Mouse (Mus musculus) liver, embryonic 11.5 days (tissue): ENCODE data around the gene Bhlhe40. TPM values are rescaled to one million over a fixed set of nuclear protein-coding genes. Genes with fewer than 3 reads are reported as not detected.

Experiments
- ATAC-seq: fragments of 200-750 bp; cut with Nextera tagmentation; replicated peaks from 2 replicates; pipeline ENCODE4 v1.8.0; 2017; ENCODE audit warnings: moderate number of reproducible peaks, mild to moderate bottlenecking, moderate TSS enrichment, moderate library complexity; ENCODE audit not compliant: low FRiP score
- DNase-seq: peaks from one replicate; pipeline ENCODE4 v3.0.0-alpha.2; 2017; ENCODE audit warnings: low spot score
- H3K27ac ChIP-seq: fragments of 300-500 bp; sonication (generic); 2 replicates; pipeline ENCODE4 v1.5.1; 2014; ENCODE audit warnings: mild to moderate bottlenecking, low read depth, low read length, control low read depth
- H3K27me3 ChIP-seq: fragments of 300-500 bp; sonication (generic); replicated peaks from 2 replicates; pipeline ENCODE4 v1.6.1; 2014; ENCODE audit warnings: low read length, mixed read lengths; ENCODE audit not compliant: control insufficient read depth, insufficient read depth
- H3K36me3 ChIP-seq: fragments of 300-500 bp; sonication (generic); 2 replicates; pipeline ENCODE4 v1.6.1; 2014; ENCODE audit warnings: mild to moderate bottlenecking, low read length, moderate library complexity, mixed read lengths; ENCODE audit not compliant: control insufficient read depth, insufficient read depth
- H3K4me1 ChIP-seq: fragments of 300-500 bp; sonication (generic); replicated peaks from 2 replicates; pipeline ENCODE4 v1.6.1; 2014; ENCODE audit warnings: low read length, mixed read lengths; ENCODE audit not compliant: control insufficient read depth, insufficient read depth
- H3K4me2 ChIP-seq: fragments of 300-500 bp; sonication (generic); 2 replicates; pipeline ENCODE4 v1.6.1; 2014; ENCODE audit warnings: mild to moderate bottlenecking, control low read depth, moderate library complexity
- H3K4me3 ChIP-seq: fragments of 300-500 bp; sonication (generic); 2 replicates; pipeline ENCODE4 v1.5.1; 2014; ENCODE audit warnings: low read depth, low read length, control low read depth
- H3K9ac ChIP-seq: fragments of 300-500 bp; sonication (generic); 2 replicates; pipeline ENCODE4 v1.6.1; 2014; ENCODE audit warnings: low read depth, low read length, control low read depth
- H3K9me3 ChIP-seq: fragments of 300-500 bp; sonication (generic); 2 replicates; pipeline ENCODE4 v1.6.1; 2016; ENCODE audit warnings: low read length, inconsistent platforms, mixed read lengths; ENCODE audit not compliant: control insufficient read depth
- WGBS: fragments of 180-500 bp; shearing (Covaris S2); extraction: QIAGEN DNeasy Blood & Tissue Kit; methylation state at CpG from one replicate; pipeline ENCODE4 v1.1.7; 2014; 5-methylcytosine and 5-hydroxymethylcytosine counted together
- polyA plus RNA-seq: library from polyadenylated mRNA; unstranded; fragments of >200 nt; fragmentation: Nextera tagmentation; extraction: Ambion mirVana; gene quantifications from 2 replicates; pipeline ENCODE4 v1.2.1, GENCODE M21; 2014

Gene Bhlhe40
- polyA plus RNA-seq, 1 experiment from 2014 or later: 8.9 TPM

DNA sequence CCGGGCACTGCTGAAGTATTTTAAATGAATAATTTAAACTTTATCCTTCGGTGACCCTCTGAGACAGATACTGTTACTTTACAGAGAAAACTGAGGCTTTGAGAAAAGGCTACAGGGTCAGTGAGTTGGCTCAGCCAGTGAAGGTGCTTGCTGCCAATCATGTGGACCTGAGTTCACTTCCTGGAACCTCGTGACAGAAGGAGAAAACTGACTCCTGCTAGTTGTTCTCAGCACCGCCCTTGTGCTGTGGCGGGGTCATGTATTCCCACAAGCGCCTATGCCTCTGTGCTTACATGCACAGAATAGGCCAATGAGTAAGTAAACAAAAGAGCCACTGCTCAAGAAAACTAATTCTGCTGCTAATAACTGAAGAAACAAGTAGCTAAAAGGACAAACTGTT lies 17.4 kb upstream of the Bhlhe40 start:
- H3K27ac ChIP-seq: no peak overlapping the region
- DNase-seq: no peak
- H3K36me3 ChIP-seq: no peaks in the 10 kb centered on the region
- no peak for ATAC-seq
- no peaks in the 10 kb centered on the region for H3K27me3 ChIP-seq
- no peak overlapping the region for H3K4me3 ChIP-seq
- 65% methylated on average over 6 of the region's 6 CpGs for WGBS
- no peak overlapping the region for H3K4me2 ChIP-seq
- H3K4me1 ChIP-seq: no peaks in the 10 kb centered on the region
- no peak overlapping the region for H3K9ac ChIP-seq
- no peaks in the 10 kb centered on the region for H3K9me3 ChIP-seq

DNA sequence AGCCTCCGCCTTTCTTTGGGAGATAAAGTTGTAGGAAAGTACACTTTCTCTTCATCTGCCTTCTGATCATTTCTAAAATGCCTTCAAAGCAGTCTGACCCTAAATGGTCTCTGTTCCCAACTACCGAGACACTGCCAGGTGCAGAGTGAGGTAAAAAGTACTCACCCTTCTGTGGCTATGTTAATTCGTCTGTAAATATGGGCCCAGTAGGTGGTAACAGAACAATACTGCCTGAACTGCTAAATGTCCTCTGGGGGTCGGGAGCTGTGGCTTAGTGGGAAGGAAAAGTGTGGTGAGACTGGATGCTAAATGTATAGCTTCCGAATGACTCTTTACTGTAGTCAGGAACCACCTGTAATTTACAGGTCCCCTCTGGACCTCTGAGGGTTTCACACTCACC lies 16.1 kb upstream of the Bhlhe40 start:
- Histone ChIP-seq H3K4me1 (no peaks in the 10 kb centered on the region), H3K27me3 (no peaks in the 10 kb centered on the region), H3K9me3 (no peaks in the 10 kb centered on the region), H3K4me2 (no peak overlapping the region), H3K27ac (no peak overlapping the region), H3K9ac (no peak overlapping the region), H3K4me3 (no peak overlapping the region), H3K36me3 (no peaks in the 10 kb centered on the region)
- ATAC-seq: no peak
- DNase-seq: no peak
- WGBS: 59% methylated on average over 5 of the region's 5 CpGs

DNA sequence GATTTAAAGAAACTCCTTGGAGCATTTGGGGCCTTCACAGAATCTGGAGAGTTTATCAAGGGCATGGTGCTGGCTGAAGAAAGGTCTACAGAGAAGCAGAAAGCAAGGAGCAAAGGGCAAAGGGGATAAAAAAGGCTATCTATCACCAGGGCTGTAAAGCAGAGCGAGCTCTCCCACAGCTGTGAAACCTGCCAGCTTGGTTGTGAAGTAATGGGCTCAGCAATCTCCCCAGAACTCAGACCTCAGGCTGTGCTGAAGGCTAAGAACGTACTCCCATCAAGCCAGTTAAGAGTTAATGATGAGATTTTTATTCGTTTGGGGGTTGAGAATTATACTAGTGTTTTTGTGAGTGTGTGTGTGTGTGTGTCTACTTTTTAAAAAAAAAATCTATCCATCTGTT lies 13.3 kb upstream of the Bhlhe40 start:
- Histone ChIP-seq H3K4me3 (no peak overlapping the region), H3K27ac (no peak overlapping the region), H3K9ac (no peak overlapping the region), H3K4me2 (no peak overlapping the region), H3K27me3 (no peaks in the 10 kb centered on the region), H3K9me3 (no peaks in the 10 kb centered on the region), H3K4me1 (no peaks in the 10 kb centered on the region), H3K36me3 (no peaks in the 10 kb centered on the region)
- 43% methylated on average over 3 of the region's 3 CpGs for WGBS
- ATAC-seq (no peak), DNase-seq (no peak)

DNA sequence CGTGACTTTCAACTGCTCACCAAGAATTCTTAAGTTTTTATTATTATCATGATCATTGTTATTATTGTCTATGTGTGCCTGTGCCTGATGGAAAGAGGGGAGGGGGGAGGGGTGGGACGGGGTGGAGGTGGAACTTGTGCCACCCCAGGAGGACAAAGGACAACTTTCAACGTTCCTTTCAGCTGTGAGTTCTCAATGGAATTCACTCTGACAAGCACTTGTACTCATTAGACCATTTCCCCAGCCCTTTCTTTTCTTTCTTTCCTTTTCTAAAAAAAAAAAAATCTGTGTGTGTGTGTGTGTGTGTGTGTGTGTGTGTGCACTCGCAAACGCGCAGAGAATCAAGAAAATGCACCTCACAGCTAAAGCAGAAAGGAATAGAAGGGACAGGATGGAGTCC lies 12.4 kb upstream of the Bhlhe40 start:
- DNase-seq (no peak), ATAC-seq (no peak)
- H3K9ac ChIP-seq: no peak overlapping the region
- WGBS: 79% methylated on average over 6 of the region's 6 CpGs
- H3K4me2 ChIP-seq: no peak overlapping the region
- H3K36me3 ChIP-seq: no peaks in the 10 kb centered on the region
- no peaks in the 10 kb centered on the region for H3K27me3 ChIP-seq
- no peak overlapping the region for H3K4me3 ChIP-seq
- H3K9me3 ChIP-seq: no peaks in the 10 kb centered on the region
- no peaks in the 10 kb centered on the region for H3K4me1 ChIP-seq
- H3K27ac ChIP-seq: no peak overlapping the region

DNA sequence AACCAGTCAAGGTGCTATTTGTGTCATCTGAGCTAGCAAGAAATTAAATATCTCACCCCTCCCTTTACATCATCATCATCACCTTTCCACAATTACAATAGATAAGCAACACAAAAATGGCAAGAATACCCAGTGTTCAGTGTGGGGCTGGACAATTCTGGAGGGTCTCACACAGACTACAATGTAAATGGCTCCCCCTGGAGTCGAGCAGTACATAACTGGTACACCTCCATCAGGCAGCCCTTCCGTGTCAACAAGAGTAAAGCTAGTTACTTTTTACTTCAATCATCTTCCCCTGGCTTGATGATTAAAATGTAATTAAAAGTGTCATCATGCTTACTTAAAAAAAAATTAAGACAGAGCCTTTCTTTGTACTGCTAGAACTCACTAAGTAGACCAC lies 4.6 kb upstream of the Bhlhe40 start:
- ATAC-seq (no peak), DNase-seq (no peak)
- Histone ChIP-seq H3K9ac (no peak overlapping the region), H3K27me3 (peaks cover 35% of the 10 kb centered on the region), H3K36me3 (no peaks in the 10 kb centered on the region), H3K4me3 (no peak overlapping the region), H3K27ac (no peak overlapping the region), H3K4me2 (no peak overlapping the region), H3K4me1 (peaks cover 6% of the 10 kb centered on the region; the same call in 1 of the 2 replicates), H3K9me3 (no peaks in the 10 kb centered on the region)
- WGBS: 39% methylated on average over 2 of the region's 2 CpGs

DNA sequence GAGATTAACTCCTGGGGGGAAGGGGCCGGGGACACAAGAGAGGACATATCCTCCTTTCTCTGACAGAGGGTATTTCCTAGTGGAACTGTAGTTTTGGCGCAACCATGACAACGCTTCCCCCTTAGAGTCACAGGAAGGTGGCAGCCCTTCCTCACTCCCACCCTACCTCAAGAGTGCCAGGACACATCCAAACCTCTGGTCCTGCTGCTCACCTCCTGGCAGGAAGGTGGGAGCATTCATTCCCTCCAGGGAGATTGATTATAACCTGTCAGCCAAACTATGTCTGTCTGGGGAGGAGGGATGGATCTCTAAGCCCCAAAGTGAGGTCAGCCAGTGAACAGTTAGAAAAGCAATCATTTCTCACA lies 2.4 kb upstream of the Bhlhe40 start:
- H3K4me3 ChIP-seq: peak overlapping the region; percentile 59
- no peak for DNase-seq
- WGBS: 39% methylated on average over 3 of the region's 3 CpGs
- H3K9me3 ChIP-seq: no peaks in the 10 kb centered on the region
- H3K9ac ChIP-seq: no peak overlapping the region
- no peak for ATAC-seq
- H3K4me1 ChIP-seq: peaks cover 10% of the 10 kb centered on the region
- peak overlapping the region; percentile 91; the same call in 1 of the 2 replicates for H3K27ac ChIP-seq
- H3K27me3 ChIP-seq: peaks cover 50% of the 10 kb centered on the region
- no peaks in the 10 kb centered on the region for H3K36me3 ChIP-seq
- peak overlapping the region; percentile 89 for H3K4me2 ChIP-seq

DNA sequence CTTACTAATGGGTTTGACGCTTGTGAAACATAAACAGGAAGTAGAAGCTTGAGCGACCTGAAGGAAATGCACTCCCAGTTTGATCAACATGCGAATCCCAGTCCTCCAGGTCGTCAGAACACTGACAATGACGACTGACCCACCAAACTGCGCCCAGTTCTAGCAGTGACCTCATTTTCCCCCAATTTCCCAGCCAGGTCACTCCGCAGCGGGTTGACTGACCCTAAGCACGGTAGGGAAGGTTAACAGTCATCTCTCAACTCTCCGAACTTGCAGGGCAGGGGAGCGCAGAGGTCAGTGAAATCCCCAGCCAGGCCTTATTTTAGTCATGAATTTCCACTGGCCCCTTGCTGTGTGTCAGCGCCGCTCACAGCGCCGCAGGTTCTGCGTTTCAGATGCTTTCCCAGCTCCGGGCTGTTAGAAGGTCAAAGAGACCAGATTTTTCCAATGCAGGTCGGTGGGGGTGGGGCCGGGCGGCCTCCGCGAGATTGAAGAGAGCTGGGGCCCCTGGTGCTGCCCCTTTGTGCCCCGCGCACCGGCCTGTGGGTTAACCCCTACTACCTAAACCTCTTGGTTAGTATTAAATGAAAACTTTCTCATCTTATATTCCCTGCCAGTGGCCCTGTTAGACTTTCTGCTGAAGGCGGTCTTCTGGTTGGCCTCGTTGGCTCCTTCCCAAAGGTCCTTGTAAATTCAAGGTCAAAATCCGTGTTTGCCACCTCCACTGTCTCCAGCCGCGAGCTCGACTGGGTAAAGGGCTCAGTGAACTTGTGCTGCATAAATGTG lies 1.8 kb upstream of the Bhlhe40 start:
- Histone ChIP-seq H3K27me3 (peaks cover 50% of the 10 kb centered on the region), H3K9me3 (no peaks in the 10 kb centered on the region), H3K4me1 (peaks cover 10% of the 10 kb centered on the region), H3K4me2 (peak overlapping the region; percentile 89), H3K9ac (peak overlapping the region; percentile 66), H3K4me3 (peak overlapping the region; percentile 59), H3K36me3 (no peaks in the 10 kb centered on the region), H3K27ac (peak overlapping the region; percentile 91)
- WGBS: 2% methylated on average over 31 of the region's 31 CpGs
- DNase-seq (peak; percentile 36), ATAC-seq (no peak; the same call in 1 of the 2 replicates)

DNA sequence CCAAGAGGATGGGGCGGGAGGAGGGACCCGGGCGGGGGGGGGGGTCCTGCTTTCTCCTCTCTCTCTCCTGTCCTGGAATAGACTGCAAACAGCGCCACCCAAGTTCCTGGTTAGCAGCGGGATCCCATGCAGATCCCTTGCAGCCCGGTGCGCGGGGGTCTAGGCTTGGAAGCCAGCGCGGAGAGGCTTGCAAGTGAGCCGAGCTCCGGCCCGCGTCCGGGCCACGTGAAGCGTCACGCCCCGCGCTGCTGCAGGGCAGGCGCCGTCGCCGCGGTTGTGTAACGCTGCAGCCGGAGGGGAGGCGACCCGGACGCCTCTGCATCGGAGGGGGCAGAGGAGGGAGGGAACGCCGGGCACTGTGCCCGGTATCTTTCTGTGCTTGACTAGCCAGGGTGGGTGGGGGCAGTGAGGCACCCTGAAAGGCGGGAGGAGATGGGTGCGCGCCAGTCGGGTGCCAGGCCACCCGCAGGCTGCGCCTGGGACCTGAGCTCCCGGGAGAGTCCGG lies 1.2 kb upstream of the Bhlhe40 start:
- Histone ChIP-seq H3K9ac (peak overlapping the region; percentile 66), H3K27me3 (peaks cover 50% of the 10 kb centered on the region)
- under 1% methylated on average over 38 of the region's 42 CpGs for WGBS

DNA sequence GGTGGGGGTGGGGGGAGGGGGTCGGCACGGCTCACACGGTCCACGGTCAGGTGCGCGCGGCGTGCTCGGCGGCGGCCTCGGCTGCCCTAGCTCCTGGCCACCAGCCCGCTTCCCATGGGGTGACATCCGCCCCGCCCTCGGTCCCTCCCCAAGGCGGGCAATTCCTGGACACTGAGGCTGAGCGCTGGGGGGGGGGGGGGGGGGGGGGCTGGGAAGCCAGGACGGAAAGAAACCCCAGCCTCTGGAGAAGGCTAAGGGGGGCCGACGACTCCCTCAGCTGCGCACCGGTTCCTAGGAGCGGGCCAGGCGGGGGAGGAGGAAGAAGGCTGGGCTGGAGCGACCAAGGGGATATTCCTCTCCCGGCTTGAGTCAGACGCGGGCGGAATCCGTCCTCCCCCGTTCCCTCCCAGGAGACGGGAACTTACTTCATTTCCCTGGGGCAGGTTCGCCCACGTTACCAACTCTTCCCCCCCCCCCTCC lies 663 bp upstream of the Bhlhe40 start:
- peak overlapping the region; percentile 59 for H3K4me3 ChIP-seq
- ATAC-seq (peak; percentile 70), DNase-seq (peak; percentile 76)
- peak overlapping the region; percentile 66 for H3K9ac ChIP-seq
- H3K27ac ChIP-seq: peak overlapping the region; percentile 91
- WGBS: 0% methylated on average over 22 of the region's 35 CpGs
- H3K36me3 ChIP-seq: no peaks in the 10 kb centered on the region
- peaks cover 50% of the 10 kb centered on the region for H3K27me3 ChIP-seq
- H3K4me2 ChIP-seq: peak overlapping the region; percentile 89
- H3K9me3 ChIP-seq: no peaks in the 10 kb centered on the region
- peaks cover 10% of the 10 kb centered on the region for H3K4me1 ChIP-seq

More for the DNA sequence above, 1.2 kb upstream of the Bhlhe40 start:
- Histone ChIP-seq H3K36me3 (no peaks in the 10 kb centered on the region), H3K4me2 (peak overlapping the region; percentile 89), H3K27ac (peak overlapping the region; percentile 91), H3K4me1 (peaks cover 10% of the 10 kb centered on the region), H3K9me3 (no peaks in the 10 kb centered on the region), H3K4me3 (peak overlapping the region; percentile 59)
- ATAC-seq (peak; percentile 54), DNase-seq (no peak)
